Mouse (Mus musculus): ENCODE measurements at regions not wholly inside any gene's neighbourhood (a gene's known extent, or its start where the extent isn't known, plus 50 kb on each side); places are given as distances from the start of the nearest gene placed in this dataset.

- 58% methylated on average over 3 of the region's 3 CpGs for WGBS
- Histone ChIP-seq H3K9me3 (ENCODE audit: low read length) (no peaks in the 10 kb centered on the region), H3K4me3 (ENCODE audit: low read depth, low read length) (no peak overlapping the region), H3K4me2 (replicated peaks; ENCODE audit: low read depth, low read length) (no peak overlapping the region), H3K9ac (replicated peaks; ENCODE audit: low read depth) (no peak overlapping the region), H3K27me3 (replicated peaks; ENCODE audit: insufficient read depth, low read length) (no peaks in the 10 kb centered on the region), H3K36me3 (ENCODE audit: insufficient read depth, low read length) (no peaks in the 10 kb centered on the region), H3K4me1 (ENCODE audit: insufficient read depth, low read depth, low read length) (0 out of 2 replicates have a peak, but pooled peaks cover 4% of the 10 kb centered on the region), H3K27ac (ENCODE audit: low read length) (peak overlapping the region; percentile 29; the same call in 1 of the 2 replicates)
- ATAC-seq (no peak), DNase-seq (ENCODE audit: low spot score) (no peak)
- no peak for TF ChIP-seq EP300 (IDR thresholded peaks at IDR 0.05)
- 0 out of 2 replicates have a peak, but pooled peaks have one; percentile 19 for TF ChIP-seq CTCF (IDR thresholded peaks at IDR 0.05)
Observed at GRCm38 (mm10) chr13:99057293-99057588, 72.9 kb upstream of the 1700024P04Rik start.

GRCm38 (mm10) chr13:99056432-99057292, 72.3 kb upstream of the 1700024P04Rik start:
- DNase-seq (ENCODE audit: low spot score) (peak; percentile 77), ATAC-seq (peak; percentile 56)
- Histone ChIP-seq H3K27ac (ENCODE audit: low read length) (peak overlapping the region; percentile 29), H3K27me3 (replicated peaks; ENCODE audit: insufficient read depth, low read length) (no peaks in the 10 kb centered on the region), H3K4me3 (ENCODE audit: low read depth, low read length) (no peak overlapping the region), H3K4me2 (replicated peaks; ENCODE audit: low read depth, low read length) (no peak overlapping the region), H3K36me3 (ENCODE audit: insufficient read depth, low read length) (no peaks in the 10 kb centered on the region), H3K9me3 (ENCODE audit: low read length) (no peaks in the 10 kb centered on the region), H3K4me1 (ENCODE audit: insufficient read depth, low read depth, low read length) (0 out of 2 replicates have a peak, but pooled peaks cover 4% of the 10 kb centered on the region), H3K9ac (replicated peaks; ENCODE audit: low read depth) (no peak overlapping the region)
- 50% methylated on average over 19 of the region's 19 CpGs for WGBS
- TF ChIP-seq CTCF (IDR thresholded peaks at IDR 0.05) (no peak), EP300 (IDR thresholded peaks at IDR 0.05) (peak; percentile 30; the same call in 1 of the 2 replicates)

- H3K36me3 ChIP-seq (ENCODE audit: insufficient read depth, low read length): no peaks in the 10 kb centered on the region
- no peak overlapping the region for H3K4me3 ChIP-seq (ENCODE audit: low read depth, low read length)
- H3K9me3 ChIP-seq (ENCODE audit: low read length): no peaks in the 10 kb centered on the region
- ATAC-seq: 0 out of 2 replicates have a peak, but pooled peaks have one; percentile 16
- no peak overlapping the region for H3K4me2 ChIP-seq (replicated peaks; ENCODE audit: low read depth, low read length)
- 0 out of 2 replicates have a peak overlapping the region, but pooled peaks have one; percentile 15 for H3K27ac ChIP-seq (ENCODE audit: low read length)
- DNase-seq (ENCODE audit: low spot score): peak; percentile 24
- TF ChIP-seq EP300 (IDR thresholded peaks at IDR 0.05) (no peak), CTCF (IDR thresholded peaks at IDR 0.05) (no peak)
- H3K9ac ChIP-seq (replicated peaks; ENCODE audit: low read depth): no peak overlapping the region
- 0 out of 2 replicates have a peak, but pooled peaks cover 4% of the 10 kb centered on the region for H3K4me1 ChIP-seq (ENCODE audit: insufficient read depth, low read depth, low read length)
- 38% methylated on average over 11 of the region's 11 CpGs for WGBS
- H3K27me3 ChIP-seq (replicated peaks; ENCODE audit: insufficient read depth, low read length): no peaks in the 10 kb centered on the region
Observed at GRCm38 (mm10) chr13:99055609-99056321, 71.4 kb upstream of the 1700024P04Rik start.

GRCm38 (mm10) chr13:99052076-99052475, 67.7 kb upstream of the 1700024P04Rik start:
- DNase-seq (ENCODE audit: low spot score): no peak

GRCm38 (mm10) chr13:99049699-99050098, 65.3 kb upstream of the 1700024P04Rik start:
- peak; percentile 50; the same call in 1 of the 2 replicates for ATAC-seq
- TF ChIP-seq CTCF (IDR thresholded peaks at IDR 0.05) (no peak), EP300 (IDR thresholded peaks at IDR 0.05) (no peak)

More at GRCm38 (mm10) chr13:99052076-99052475, 67.7 kb upstream of the 1700024P04Rik start:
- no peak overlapping the region for H3K27ac ChIP-seq (ENCODE audit: low read length)
- no peak overlapping the region for H3K4me2 ChIP-seq (replicated peaks; ENCODE audit: low read depth, low read length)
- no peak for ATAC-seq
- H3K9me3 ChIP-seq (ENCODE audit: low read length): no peaks in the 10 kb centered on the region
- TF ChIP-seq EP300 (IDR thresholded peaks at IDR 0.05) (no peak), CTCF (IDR thresholded peaks at IDR 0.05) (no peak)
- no peak overlapping the region for H3K4me3 ChIP-seq (ENCODE audit: low read depth, low read length)
- 85% methylated on average over 1 of the region's 1 CpGs for WGBS
- H3K27me3 ChIP-seq (replicated peaks; ENCODE audit: insufficient read depth, low read length): no peaks in the 10 kb centered on the region
- H3K9ac ChIP-seq (replicated peaks; ENCODE audit: low read depth): no peak overlapping the region
- H3K4me1 ChIP-seq (ENCODE audit: insufficient read depth, low read depth, low read length): 0 out of 2 replicates have a peak, but pooled peaks cover 2% of the 10 kb centered on the region
- no peaks in the 10 kb centered on the region for H3K36me3 ChIP-seq (ENCODE audit: insufficient read depth, low read length)

GRCm38 (mm10) chr13:99048651-99049100, 64.3 kb upstream of the 1700024P04Rik start:
- no peak for ATAC-seq
- Histone ChIP-seq H3K27me3 (replicated peaks; ENCODE audit: insufficient read depth, low read length) (no peaks in the 10 kb centered on the region), H3K4me2 (replicated peaks; ENCODE audit: low read depth, low read length) (no peak overlapping the region), H3K27ac (ENCODE audit: low read length) (no peak overlapping the region), H3K9me3 (ENCODE audit: low read length) (no peaks in the 10 kb centered on the region), H3K4me1 (ENCODE audit: insufficient read depth, low read depth, low read length) (no peaks in the 10 kb centered on the region), H3K4me3 (ENCODE audit: low read depth, low read length) (no peak overlapping the region), H3K9ac (replicated peaks; ENCODE audit: low read depth) (no peak overlapping the region), H3K36me3 (ENCODE audit: insufficient read depth, low read length) (no peaks in the 10 kb centered on the region)
- TF ChIP-seq CTCF (IDR thresholded peaks at IDR 0.05) (no peak), EP300 (IDR thresholded peaks at IDR 0.05) (no peak)
- DNase-seq (ENCODE audit: low spot score): no peak
- WGBS: 50% methylated on average over 5 of the region's 5 CpGs

More at GRCm38 (mm10) chr13:99049699-99050098, 65.3 kb upstream of the 1700024P04Rik start:
- Histone ChIP-seq H3K27ac (ENCODE audit: low read length) (no peak overlapping the region), H3K9me3 (ENCODE audit: low read length) (no peaks in the 10 kb centered on the region), H3K4me3 (ENCODE audit: low read depth, low read length) (no peak overlapping the region), H3K9ac (replicated peaks; ENCODE audit: low read depth) (no peak overlapping the region), H3K4me1 (ENCODE audit: insufficient read depth, low read depth, low read length) (no peaks in the 10 kb centered on the region), H3K27me3 (replicated peaks; ENCODE audit: insufficient read depth, low read length) (no peaks in the 10 kb centered on the region), H3K4me2 (replicated peaks; ENCODE audit: low read depth, low read length) (no peak overlapping the region), H3K36me3 (ENCODE audit: insufficient read depth, low read length) (no peaks in the 10 kb centered on the region)
- 44% methylated on average over 4 of the region's 4 CpGs for WGBS
- DNase-seq (ENCODE audit: low spot score): no peak

All from lung, postnatal 0 days (tissue).